Mouse (Mus musculus) spleen, postnatal 10 days (tissue): ENCODE measurements around the gene Morc2a.

Source experiments
- DNase-seq, 2 experiments: peaks; one replicate each; pipeline ENCODE4 v3.0.0; 2021 to 2022; ENCODE audit warnings: low spot score in 2 of 2

Gene Morc2a

GRCm38 (mm10) chr11:3684232-3684631 lies 35.2 kb downstream of the Morc2a start:
- DNase-seq: no peak

DNA sequence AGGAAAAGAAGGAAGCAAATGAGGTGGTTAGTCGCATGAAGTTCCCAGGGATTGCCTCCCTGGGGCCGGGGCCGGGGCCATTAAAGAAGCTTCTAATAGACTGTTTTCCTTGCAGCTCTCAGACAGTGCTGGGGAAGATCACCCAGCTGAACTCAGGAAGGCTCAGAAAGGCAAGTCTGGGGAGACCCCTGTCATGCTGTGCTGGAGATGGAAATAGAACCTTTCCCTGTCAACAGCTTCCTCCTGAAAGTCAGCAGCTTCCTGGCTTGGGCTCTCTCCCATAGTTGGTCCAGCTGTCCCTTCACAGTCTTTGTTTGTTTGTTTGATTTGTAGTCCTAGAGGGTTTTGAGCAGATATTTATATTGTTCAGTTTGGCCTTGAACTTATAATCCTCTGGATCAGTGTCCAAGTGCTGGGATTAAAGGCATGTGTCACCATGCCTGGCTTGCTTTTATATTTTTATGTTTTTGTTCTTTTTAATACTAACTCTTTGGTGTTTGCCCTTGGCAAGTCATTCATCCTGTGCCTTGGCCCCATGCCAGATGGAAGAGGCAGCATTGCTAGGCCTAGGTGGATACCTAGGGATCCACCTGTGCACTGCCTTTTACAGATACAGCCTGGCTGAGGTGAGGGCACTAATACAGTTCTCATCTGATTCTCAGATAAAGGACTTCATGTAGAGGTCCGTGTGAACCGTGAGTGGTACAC lies 35.9 kb downstream of the Morc2a start:
- DNase-seq: no peak

- DNase-seq: no peak
Measured at GRCm38 (mm10) chr11:3685431-3685830, 36.4 kb downstream of the Morc2a start.

GRCm38 (mm10) chr11:3686318-3686717 lies 37.3 kb downstream of the Morc2a start:
- DNase-seq: no peak

- no peak for DNase-seq
Measured at GRCm38 (mm10) chr11:3686885-3687284, 37.9 kb downstream of the Morc2a start.

DNA sequence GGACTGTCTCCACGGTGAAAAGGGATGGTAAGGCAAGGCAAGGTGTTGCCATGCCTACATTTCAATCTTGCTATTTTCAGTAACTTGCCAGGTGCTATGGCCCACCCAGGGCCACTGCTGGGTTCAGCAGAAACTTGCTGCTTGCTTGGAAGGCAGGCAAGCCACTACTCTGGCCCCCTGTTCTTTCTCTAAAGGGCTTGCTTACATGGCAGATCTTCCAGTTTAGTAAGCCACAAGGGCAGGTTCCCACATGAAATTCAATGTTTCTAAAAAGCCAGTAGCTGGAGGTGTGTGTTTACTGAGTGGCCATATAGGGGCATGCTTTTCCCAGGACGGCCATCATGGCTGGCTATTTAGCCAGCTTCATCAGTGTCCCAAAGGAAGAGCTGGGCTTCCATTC lies 42.8 kb downstream of the Morc2a start:
- no peak for DNase-seq

DNA sequence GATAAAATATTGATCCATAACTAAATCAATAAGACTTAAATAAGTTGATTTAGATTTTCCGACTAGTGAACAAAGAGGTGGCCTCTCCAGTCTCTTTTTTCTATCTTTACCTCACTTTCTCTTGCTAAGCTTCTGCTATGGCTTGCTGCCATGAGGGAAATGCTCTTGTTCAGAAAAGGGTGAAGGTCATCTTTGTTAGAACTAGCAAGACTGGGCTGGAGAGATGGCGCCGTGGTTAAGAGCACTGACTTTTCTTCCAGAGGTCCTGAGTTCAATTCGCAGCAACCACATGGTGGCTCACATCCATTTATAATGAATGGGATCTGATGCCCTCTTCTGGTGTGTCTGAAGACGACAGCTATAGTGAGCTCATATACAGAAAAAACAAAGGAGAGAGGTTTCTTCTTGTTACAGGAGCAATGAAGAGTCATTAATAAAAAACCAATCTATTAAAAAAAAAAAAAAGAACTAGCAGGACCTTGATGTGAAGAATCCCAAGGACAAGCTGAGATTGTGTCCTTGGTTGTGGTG lies 47.2 kb downstream of the Morc2a start:
- no peak for DNase-seq

DNA sequence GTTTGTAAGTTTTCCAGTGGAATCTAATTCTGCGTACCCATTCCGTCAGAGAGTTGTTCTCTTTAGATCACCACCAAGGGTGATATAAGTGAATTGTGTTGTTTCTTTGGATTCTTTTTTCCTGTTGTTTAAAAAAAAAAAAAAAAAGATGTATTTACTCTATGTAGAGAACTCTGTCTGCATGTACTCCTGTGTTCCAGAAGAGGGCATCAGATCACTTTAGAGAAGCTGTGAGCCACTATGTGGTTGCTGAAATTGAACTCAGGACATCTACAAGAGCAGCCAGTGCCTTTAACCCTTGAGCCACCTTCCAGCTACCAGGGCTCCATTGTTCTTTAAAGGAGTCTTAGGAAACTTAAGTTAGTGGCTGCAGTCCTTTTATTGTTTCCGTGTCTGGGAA lies 48.5 kb downstream of the Morc2a start:
- DNase-seq: no peak

DNA sequence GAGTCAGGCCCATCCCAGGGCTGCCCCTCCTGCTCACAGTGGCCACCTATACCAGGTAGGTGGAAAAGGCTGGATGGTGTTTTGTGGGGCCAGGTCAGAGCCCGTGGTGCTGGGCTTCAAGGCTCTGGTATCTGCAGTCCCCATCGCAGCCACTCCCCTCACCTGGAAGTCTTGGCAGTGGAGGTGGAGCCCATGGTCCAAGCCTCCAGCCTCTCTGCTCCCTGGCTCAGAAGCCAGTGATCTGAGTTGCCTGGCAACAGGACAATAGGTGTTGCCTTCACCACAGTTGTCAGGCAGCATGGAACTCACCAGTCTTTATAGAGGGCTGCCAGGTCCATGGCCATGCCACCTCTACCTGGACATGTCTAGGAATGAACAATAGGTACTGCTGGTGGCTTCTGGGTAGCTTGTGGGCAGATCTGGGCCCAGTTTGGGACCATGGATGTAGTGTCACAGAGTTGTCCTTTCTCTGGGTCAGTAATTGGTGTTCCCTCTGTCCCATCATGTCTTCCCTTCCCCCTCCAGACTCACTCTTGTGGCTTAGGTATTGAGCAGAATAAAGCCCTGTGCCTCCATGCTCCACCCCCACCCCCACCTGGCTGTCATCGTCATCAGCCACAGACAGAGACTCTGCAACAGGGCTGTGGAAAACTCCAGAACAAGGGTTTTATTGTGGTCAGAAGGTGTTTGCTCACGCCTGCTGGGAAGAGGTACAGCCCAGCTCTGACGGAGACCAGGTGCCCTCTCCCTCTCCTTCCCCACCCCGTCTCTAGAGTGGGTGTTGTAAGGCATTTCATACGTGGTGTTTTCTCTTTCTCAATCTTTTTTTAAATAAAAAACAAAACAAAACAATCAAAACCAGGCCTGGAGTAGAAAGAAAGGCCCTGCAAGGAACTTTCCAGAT lies 54.4 kb downstream of the Morc2a start:
- DNase-seq: no peak

GRCm38 (mm10) chr11:3704404-3704803 lies 55.4 kb downstream of the Morc2a start:
- DNase-seq: no peak

- DNase-seq: no peak
Measured at GRCm38 (mm10) chr11:3707057-3707456, 58.1 kb downstream of the Morc2a start.

DNA sequence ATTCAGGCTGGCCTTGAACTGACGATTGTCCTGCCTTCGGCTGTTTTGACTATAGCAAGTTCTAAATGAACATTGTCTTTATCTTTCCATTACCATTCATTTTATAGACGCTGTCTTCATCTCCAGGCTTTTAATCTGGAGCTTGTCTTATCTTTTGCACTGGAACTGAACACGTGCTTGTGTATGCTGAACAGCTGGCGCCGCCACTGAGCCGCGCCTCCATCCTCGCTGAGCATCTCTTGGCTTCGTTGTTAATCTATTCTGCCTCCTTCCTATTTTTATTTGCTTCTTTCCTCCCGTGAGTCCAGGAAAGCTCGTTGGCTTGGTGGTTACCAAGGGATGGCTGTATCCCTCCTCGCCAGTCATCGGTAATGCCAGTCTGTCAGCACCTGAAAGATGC lies 61.2 kb downstream of the Morc2a start:
- DNase-seq: no peak

DNA sequence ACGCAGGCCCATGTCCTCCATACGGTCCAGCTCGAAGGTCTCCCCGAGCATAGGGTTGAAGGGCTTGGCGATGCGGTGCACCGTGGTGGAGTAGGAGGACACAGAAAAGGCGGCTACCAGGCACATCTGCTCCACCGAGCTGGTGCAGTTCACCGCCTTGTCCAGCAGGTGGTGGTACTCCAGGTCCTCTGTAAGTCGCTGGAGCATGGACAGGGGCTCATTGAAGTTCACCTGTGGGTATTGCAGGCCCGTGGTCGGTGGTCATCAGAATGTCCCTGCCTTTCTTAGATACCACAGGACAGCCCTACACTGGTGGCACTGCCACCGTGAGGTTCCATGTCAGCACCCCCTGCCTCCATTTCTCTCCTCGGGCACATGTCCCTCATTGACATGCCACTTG lies 65.5 kb downstream of the Morc2a start:
- peak; percentile 32 to 58 for DNase-seq

DNA sequence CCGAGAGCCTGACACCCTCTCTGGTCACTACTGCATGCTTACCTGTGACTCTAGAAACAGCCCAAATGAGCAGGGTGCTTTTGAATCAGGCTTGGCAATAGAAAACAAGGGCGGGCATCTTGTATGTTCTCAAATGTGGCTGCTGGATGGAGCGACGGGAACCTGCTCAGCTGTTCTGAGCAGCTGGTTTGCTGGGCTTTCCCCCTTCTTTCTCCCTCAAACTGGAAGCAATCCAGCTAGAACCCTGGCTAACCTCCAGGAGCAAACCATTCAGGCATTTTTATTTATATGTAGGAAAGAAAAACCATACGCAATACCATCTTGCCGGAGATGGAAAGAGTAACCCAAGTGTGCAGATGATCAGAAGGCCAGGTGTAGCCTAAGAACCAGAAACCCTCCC lies 67.7 kb downstream of the Morc2a start:
- DNase-seq: no peak

- DNase-seq: no peak
Measured at GRCm38 (mm10) chr11:3722036-3722435, 73.0 kb downstream of the Morc2a start.

GRCm38 (mm10) chr11:3722861-3723260 lies 73.9 kb downstream of the Morc2a start:
- DNase-seq: no peak

DNA sequence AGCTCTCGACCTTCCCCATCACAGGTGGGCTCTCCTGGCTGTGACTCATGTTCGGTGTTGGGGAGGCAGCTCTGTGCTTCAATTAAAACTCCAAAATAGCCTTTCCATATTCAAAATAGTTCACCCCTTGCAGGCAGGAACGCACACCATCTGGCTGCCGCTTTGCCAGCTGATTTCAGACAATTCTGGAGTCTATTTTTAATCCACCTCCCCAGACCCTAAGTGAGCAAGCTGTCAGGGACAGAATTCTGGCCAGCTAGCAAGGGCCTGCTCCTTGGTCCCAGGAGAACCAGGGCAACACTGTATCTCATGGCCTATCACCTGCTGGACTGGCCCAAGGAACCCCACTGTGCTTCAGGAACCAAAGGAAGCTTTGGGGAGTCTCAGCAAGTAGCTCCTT lies 74.9 kb downstream of the Morc2a start:
- DNase-seq: no peak

DNA sequence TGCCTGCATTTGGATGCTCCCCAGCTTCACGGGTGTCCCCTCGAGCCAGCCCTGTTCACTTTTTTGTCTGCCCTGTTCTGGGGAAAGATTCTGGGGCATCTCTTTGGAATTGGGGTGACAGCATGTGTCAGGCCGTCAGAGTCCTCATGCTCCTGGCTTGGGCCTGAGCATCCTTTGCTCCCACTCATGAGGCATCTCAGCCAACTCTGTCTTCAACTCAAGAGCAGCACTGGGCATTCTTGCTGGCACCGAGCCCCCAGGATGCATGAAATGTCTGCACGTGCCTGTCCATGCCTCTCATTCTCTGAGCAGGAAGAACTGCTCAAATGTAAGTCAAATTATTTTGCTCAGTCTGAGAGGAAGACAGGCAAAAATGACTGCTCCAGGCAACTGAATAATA lies 75.7 kb downstream of the Morc2a start:
- DNase-seq: no peak

GRCm38 (mm10) chr11:3725331-3726054 lies 76.5 kb downstream of the Morc2a start:
- DNase-seq: no peak

- no peak for DNase-seq
Measured at GRCm38 (mm10) chr11:3727438-3728105, 78.6 kb downstream of the Morc2a start.

DNA sequence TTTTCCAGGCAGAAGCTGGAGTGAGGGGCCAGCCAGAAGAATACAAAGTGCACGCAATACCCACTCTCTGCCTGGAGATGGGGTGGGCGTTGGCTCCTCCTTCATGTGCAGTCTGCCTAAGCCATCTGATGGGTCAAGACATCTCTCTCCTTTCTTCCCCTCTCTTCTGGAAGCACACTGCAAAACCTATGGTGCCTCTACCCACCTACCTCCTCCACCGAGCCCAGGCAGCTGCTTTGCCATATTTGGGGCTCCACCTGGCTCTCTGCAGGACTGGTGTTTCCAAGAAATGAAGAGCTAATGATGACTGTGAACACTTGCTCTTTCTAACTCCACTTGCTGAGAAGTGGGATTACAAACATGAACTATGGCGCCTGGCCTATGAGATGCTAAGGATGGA lies 82.5 kb downstream of the Morc2a start:
- DNase-seq: no peak
